Mouse (Mus musculus): Measurements from ENCODE around the gene Pusl1.

Gene Pusl1

GRCm38 (mm10) chr4:155891551-155892001, at the start of gene Pusl1, which contains the start of gene Acap3:
TSS of gene Pusl1 (minus strand) at chr4:155891781.
TSS of gene Acap3 (plus strand) at chr4:155891822.
- peak; percentile 93 for DNase-seq

GRCm38 (mm10) chr4:155932031-155932430, 40.5 kb upstream of the Pusl1 start:
- no peak for DNase-seq

GRCm38 (mm10) chr4:155908751-155909150, 17.2 kb upstream of the Pusl1 start:
- no peak for DNase-seq

GRCm38 (mm10) chr4:155908281-155908680, 16.7 kb upstream of the Pusl1 start:
- DNase-seq: no peak

- no peak for DNase-seq
Measured at GRCm38 (mm10) chr4:155907003-155907402, 15.4 kb upstream of the Pusl1 start.

GRCm38 (mm10) chr4:155906125-155906524, 14.5 kb upstream of the Pusl1 start:
- no peak for DNase-seq

GRCm38 (mm10) chr4:155905634-155906033, 14.1 kb upstream of the Pusl1 start:
- DNase-seq: no peak

GRCm38 (mm10) chr4:155904318-155905102, 12.9 kb upstream of the Pusl1 start:
- DNase-seq: peak; percentile 2

- DNase-seq: no peak
Measured at GRCm38 (mm10) chr4:155903246-155903645, 11.7 kb upstream of the Pusl1 start.

- DNase-seq: no peak
Measured at GRCm38 (mm10) chr4:155901205-155901604, 9.6 kb upstream of the Pusl1 start.

- DNase-seq: no peak
Measured at GRCm38 (mm10) chr4:155899355-155899754, 7.8 kb upstream of the Pusl1 start.

GRCm38 (mm10) chr4:155898318-155898717, 6.7 kb upstream of the Pusl1 start:
- DNase-seq: no peak

- no peak for DNase-seq
Measured at GRCm38 (mm10) chr4:155896461-155896860, 4.9 kb upstream of the Pusl1 start.

GRCm38 (mm10) chr4:155895826-155896225, 4.2 kb upstream of the Pusl1 start:
- no peak for DNase-seq

- DNase-seq: peak; percentile 42
Measured at GRCm38 (mm10) chr4:155895216-155895615, 3.6 kb upstream of the Pusl1 start.

GRCm38 (mm10) chr4:155894311-155894881, 2.8 kb upstream of the Pusl1 start:
- DNase-seq: peak; percentile 54

- DNase-seq: no peak
Measured at GRCm38 (mm10) chr4:155893212-155893690, 1.7 kb upstream of the Pusl1 start.

GRCm38 (mm10) chr4:155892438-155893211, 1.0 kb upstream of the Pusl1 start:
- no peak for DNase-seq

GRCm38 (mm10) chr4:155892017-155892416, 436 bp upstream of the Pusl1 start:
- DNase-seq: peak; percentile 64

GRCm38 (mm10) chr4:155891011-155891471, 540 bp downstream of the Pusl1 start:
- DNase-seq: no peak

GRCm38 (mm10) chr4:155889316-155889715, 2.3 kb downstream of the Pusl1 start:
- no peak for DNase-seq

GRCm38 (mm10) chr4:155888181-155888580, 3.4 kb downstream of the Pusl1 start:
- DNase-seq: no peak

- DNase-seq: no peak
Measured at GRCm38 (mm10) chr4:155887674-155888073, 3.9 kb downstream of the Pusl1 start.
